Mouse (Mus musculus): ENCODE results near the gene Wnt10a.
"Not testable (repeated sequence)": the region's sequence is repeated elsewhere in the genome, so short reads cannot be mapped to it uniquely, and the experiment has no call there.

Gene Wnt10a

GRCm38 (mm10) chr1:74787846-74788245 lies 3.5 kb upstream of the Wnt10a start:
- DNase-seq = peak; percentile 76

GRCm38 (mm10) chr1:74788603-74789176 lies 2.6 kb upstream of the Wnt10a start:
- DNase-seq = no peak

- no peak for DNase-seq
These were observed 1.2 kb upstream of the Wnt10a start for GRCm38 (mm10) chr1:74790095-74790494.

- no peak for DNase-seq
These were observed 1.7 kb downstream of the Wnt10a start for GRCm38 (mm10) chr1:74792831-74793660.

GRCm38 (mm10) chr1:74794487-74795144 lies 3.3 kb downstream of the Wnt10a start:
- no peak for DNase-seq

GRCm38 (mm10) chr1:74795145-74795529 lies 3.8 kb downstream of the Wnt10a start:
- no peak for DNase-seq

GRCm38 (mm10) chr1:74797459-74797858 lies 6.1 kb downstream of the Wnt10a start:
- DNase-seq = no peak

GRCm38 (mm10) chr1:74800424-74800888 lies 9.1 kb downstream of the Wnt10a start:
- no peak for DNase-seq

GRCm38 (mm10) chr1:74801631-74802140 lies 10.4 kb downstream of the Wnt10a start:
- no peak for DNase-seq

GRCm38 (mm10) chr1:74802795-74803656 lies 11.7 kb downstream of the Wnt10a start:
- peak; percentile 89 for DNase-seq

GRCm38 (mm10) chr1:74804211-74804870 lies 13.0 kb downstream of the Wnt10a start:
- DNase-seq = no peak

- no peak for DNase-seq
These were observed 14.1 kb downstream of the Wnt10a start for GRCm38 (mm10) chr1:74805340-74805835.

- DNase-seq = no peak
These were observed 14.5 kb downstream of the Wnt10a start for GRCm38 (mm10) chr1:74805843-74806242.

GRCm38 (mm10) chr1:74806360-74807311 lies 15.3 kb downstream of the Wnt10a start:
- peak; percentile 54 for DNase-seq

GRCm38 (mm10) chr1:74807551-74808071 lies 16.3 kb downstream of the Wnt10a start:
- no peak for DNase-seq

- DNase-seq = peak; percentile 93
These were observed 16.8 kb downstream of the Wnt10a start for GRCm38 (mm10) chr1:74808078-74808477.

GRCm38 (mm10) chr1:74809007-74809406 lies 17.7 kb downstream of the Wnt10a start:
- no peak for DNase-seq

- no peak for DNase-seq
These were observed 23.8 kb downstream of the Wnt10a start for GRCm38 (mm10) chr1:74814931-74815647.

GRCm38 (mm10) chr1:74815965-74816364 lies 24.6 kb downstream of the Wnt10a start:
- not testable (repeated sequence) for DNase-seq

Measured in thymus, postnatal 4 days (tissue).